Mouse (Mus musculus): ENCODE measurements around the gene Mapkap1.

GRCm38 (mm10) chr2:34591721-34592360 is 185.3 kb downstream of the Mapkap1 start:
- no peak for TF ChIP-seq CTCF (IDR thresholded peaks at IDR 0.05; ENCODE audit: low read depth)
- TF ChIP-seq EP300 (IDR thresholded peaks at IDR 0.05; ENCODE audit: low read depth), result no peak
